ENCODE assay signal across 9 mouse cellular contexts in genomic region chr9:44072599-44072915, GRCm38 (mm10). TPM values are rescaled to one million over a fixed set of nuclear protein-coding genes. Genes with fewer than 3 reads are reported as not detected.
DNase-seq lines count a peak whose midpoint lies in the region; ATAC-seq and TF ChIP-seq lines count a peak whose summit lies in the region.
"Had no signal": no experiment of that assay in that cellular context is flagged by ENCODE, and none has a peak within 500 bp of the region (broad histone marks: within the 10 kb centered on the region; RNA-seq: fewer than 3 reads in every experiment).

No protein-coding gene starts in this region.

- intact Hi-C loops in left cerebral cortex, postnatal 25 days (cut with DNase I): loop anchor here (2.0 kb wide), 1 partner anchor 36 kb away; no protein-coding TSS in a partner anchor

- peak overlapping the region; percentile 72 for H3K27ac ChIP-seq in forebrain, postnatal 0 days (ENCODE audit: low read depth, low read length)
- peak overlapping the region; percentile 76 for H3K27ac ChIP-seq in hindbrain, embryonic 15.5 days (replicated peaks)
- H3K27ac ChIP-seq: embryonic facial prominence, embryonic 12.5 days had no signal

- no peaks in the 10 kb centered on the region; the same call in 1 of the 2 replicates for H3K27me3 ChIP-seq in forebrain, postnatal 0 days (ENCODE audit: insufficient read depth, low read length)
- H3K27me3 ChIP-seq in hindbrain, embryonic 15.5 days: no peaks in the 10 kb centered on the region
- H3K27me3 ChIP-seq: embryonic facial prominence, embryonic 12.5 days had no signal

- 0 out of 2 replicates have a peak overlapping the region, but pooled peaks have one; percentile 3 for H3K9ac ChIP-seq in forebrain, postnatal 0 days
- no peak overlapping the region for H3K9ac ChIP-seq in hindbrain, embryonic 15.5 days
- H3K9ac ChIP-seq: embryonic facial prominence, embryonic 12.5 days had no signal

- WGBS in forebrain, postnatal 0 days: 14% methylated on average over 4 of the region's 4 CpGs
- 16% methylated on average over 4 of the region's 4 CpGs for WGBS in hindbrain, embryonic 15.5 days

- no peaks in the 10 kb centered on the region for H3K4me1 ChIP-seq in forebrain, postnatal 0 days (ENCODE audit: insufficient read depth)
- H3K4me1 ChIP-seq in hindbrain, embryonic 15.5 days (replicated peaks): peaks cover 23% of the 10 kb centered on the region

- no peaks in the 10 kb centered on the region for H3K9me3 ChIP-seq in forebrain, postnatal 0 days (ENCODE audit: low read length)
- no peaks in the 10 kb centered on the region for H3K9me3 ChIP-seq in hindbrain, embryonic 15.5 days
- H3K9me3 ChIP-seq: embryonic facial prominence, embryonic 12.5 days had no signal

- DNase-seq in kidney, adult 11 months: peak; percentile 46
- no peak for DNase-seq in kidney, postnatal 14 days
- peak; percentile 81 for DNase-seq in brain, adult 2 months (ENCODE audit: low read depth, low spot score)
- DNase-seq in forebrain, postnatal 0 days: no peak
- peak; percentile 47 for DNase-seq in testis, postnatal 10 days (ENCODE audit: low spot score)
- no peak for DNase-seq in left cerebral cortex, postnatal 25 days (ENCODE audit: low spot score in 2 of 2)
- no peak for DNase-seq in T-cell, adult 2 months (ENCODE audit: low spot score)

- H3K36me3 ChIP-seq in forebrain, postnatal 0 days (ENCODE audit: insufficient read depth): no peaks in the 10 kb centered on the region
- H3K36me3 ChIP-seq in hindbrain, embryonic 15.5 days: no peaks in the 10 kb centered on the region
- H3K36me3 ChIP-seq: embryonic facial prominence, embryonic 12.5 days had no signal

- ATAC-seq in forebrain, postnatal 0 days: peak; percentile 72
- peak; percentile 69 for ATAC-seq in hindbrain, embryonic 15.5 days (ENCODE audit: low FRiP score, low read depth)

- peak overlapping the region; percentile 15; the same call in 1 of the 2 replicates for H3K4me2 ChIP-seq in forebrain, postnatal 0 days (ENCODE audit: low read depth)
- H3K4me2 ChIP-seq in hindbrain, embryonic 15.5 days: peak overlapping the region; percentile 29

- no peak for TF ChIP-seq CTCF in forebrain, postnatal 0 days (IDR thresholded peaks at IDR 0.05; ENCODE audit: low read depth)

- H3K4me3 ChIP-seq in forebrain, postnatal 0 days (ENCODE audit: low read depth, low read length): no peak overlapping the region
- no peak overlapping the region for H3K4me3 ChIP-seq in hindbrain, embryonic 15.5 days
- H3K4me3 ChIP-seq: embryonic facial prominence, embryonic 12.5 days had no signal

RNA-seq across cellular contexts. Expression of gene Usp2, which starts 5.7 kb away (rescaled TPM):
- total RNA-seq in forebrain, postnatal 0 days (2014; rRNA removed): 10.5 and 16.6 TPM in 2 replicates
- 14.9 and 20.2 TPM in 2 replicates for polyA plus RNA-seq in forebrain, postnatal 0 days (2015; fragmentation: Nextera tagmentation; extraction: Ambion mirVana)
- polyA plus RNA-seq in hindbrain, embryonic 15.5 days (2015; fragmentation: Nextera tagmentation; extraction: Ambion mirVana): 12.2 and 15.2 TPM in 2 replicates
- 100 to 1,000 TPM in 1 of 2 experiments, 10 to 100 TPM in 1; 72.3 to 106 TPM for total RNA-seq in left cerebral cortex, postnatal 25 days (2021)

RNA-seq across cellular contexts. Expression of gene Mfrp, which starts 29.0 kb away (rescaled TPM):
- total RNA-seq in forebrain, postnatal 0 days (2014; rRNA removed): 0.67 and 1.2 TPM in 2 replicates
- polyA plus RNA-seq in forebrain, postnatal 0 days (2015; fragmentation: Nextera tagmentation; extraction: Ambion mirVana): 0.08 and 0.13 TPM in 2 replicates
- 0.13 and 0.35 TPM in 2 replicates for polyA plus RNA-seq in hindbrain, embryonic 15.5 days (2015; fragmentation: Nextera tagmentation; extraction: Ambion mirVana)
- 1 to 10 TPM in 1 of 2 experiments, under 1 TPM in 1; 0.55 to 1.6 TPM for total RNA-seq in left cerebral cortex, postnatal 25 days (2021)

RNA-seq across cellular contexts. Expression of gene Thy1, which starts 29.4 kb away (rescaled TPM):
- 31.6 and 37.6 TPM in 2 replicates for total RNA-seq in forebrain, postnatal 0 days (2014; rRNA removed)
- 18.4 and 23.2 TPM in 2 replicates for polyA plus RNA-seq in forebrain, postnatal 0 days (2015; fragmentation: Nextera tagmentation; extraction: Ambion mirVana)
- polyA plus RNA-seq in hindbrain, embryonic 15.5 days (2015; fragmentation: Nextera tagmentation; extraction: Ambion mirVana): 7.2 and 8.2 TPM in 2 replicates
- 100 to 1,000 TPM; 826 to 894 TPM for total RNA-seq in left cerebral cortex, postnatal 25 days (2021)

RNA-seq across cellular contexts. Expression of gene C1qtnf5, which starts 34.5 kb away (rescaled TPM):
- 17.3 and 18.4 TPM in 2 replicates for total RNA-seq in forebrain, postnatal 0 days (2014; rRNA removed)
- 8.7 and 9.3 TPM in 2 replicates for polyA plus RNA-seq in forebrain, postnatal 0 days (2015; fragmentation: Nextera tagmentation; extraction: Ambion mirVana)
- polyA plus RNA-seq in hindbrain, embryonic 15.5 days (2015; fragmentation: Nextera tagmentation; extraction: Ambion mirVana): 6.6 and 8.7 TPM in 2 replicates
- 10 to 100 TPM; 23.1 to 26.1 TPM for total RNA-seq in left cerebral cortex, postnatal 25 days (2021)

RNA-seq across cellular contexts. Expression of gene Gm49380, which starts 40.7 kb away (rescaled TPM):
- 0.81 TPM in 1 of 2 replicates, not detected in the other for total RNA-seq in forebrain, postnatal 0 days (2014; rRNA removed)
- polyA plus RNA-seq in forebrain, postnatal 0 days (2015; fragmentation: Nextera tagmentation; extraction: Ambion mirVana): 0.11 TPM in 1 of 2 replicates, not detected in the other
- 0.13 TPM in 1 of 2 replicates, not detected in the other for polyA plus RNA-seq in hindbrain, embryonic 15.5 days (2015; fragmentation: Nextera tagmentation; extraction: Ambion mirVana)
- total RNA-seq in left cerebral cortex, postnatal 25 days (2021): under 1 TPM; 0.14 to 0.27 TPM

Comparison
In these comparisons a context has a peak if more than half of its experiments do, and no peak if none do; other contexts are left out.
1. DNase-seq: peak in kidney, adult 11 months (single experiment), brain, adult 2 months (single experiment) and testis, postnatal 10 days (single experiment); none in kidney, postnatal 14 days (single experiment), forebrain, postnatal 0 days (single experiment), left cerebral cortex, postnatal 25 days (0 of 2) and T-cell, adult 2 months (single experiment).
2. RNA of gene Thy1, which starts 29.4 kb away (total RNA-seq): 826 to 894 TPM in left cerebral cortex, postnatal 25 days; 31.6 to 37.6 TPM in forebrain, postnatal 0 days; every median in the first group is over 10 times any median in the second.